Mouse (Mus musculus): ENCODE data around the gene Cltb. TPM values are rescaled to one million over a fixed set of nuclear protein-coding genes. Genes with fewer than 3 reads are reported as not detected.

Gene Cltb
- 36.3 TPM in 2 replicates for polyA plus RNA-seq (2014; fragmentation: Nextera tagmentation; extraction: Ambion mirVana)

GRCm38 (mm10) chr13:54610972-54611754 lies at the start of gene Cltb:
Gene Cltb, minus strand, starts transcription at chr13:54611344.
- WGBS, result under 1% methylated on average over 63 of the region's 66 CpGs
- Histone ChIP-seq H3K36me3 (ENCODE audit: control insufficient read depth, insufficient read depth, low read length) (0 out of 2 replicates have a peak, but pooled peaks cover 5% of the 10 kb centered on the region), H3K27me3 (ENCODE audit: control insufficient read depth, insufficient read depth, low read length) (no peaks in the 10 kb centered on the region), H3K27ac (ENCODE audit: low read depth, low read length) (peak within 1 kb of the TSS; percentile 15; the same call in 1 of the 2 replicates), H3K9ac (ENCODE audit: low read depth, low read length) (peak within 1 kb of the TSS; percentile 76), H3K9me3 (ENCODE audit: control insufficient read depth, low read length) (no peaks in the 10 kb centered on the region), H3K4me2 (replicated peaks; ENCODE audit: low read depth, low read length) (peak within 1 kb of the TSS; percentile 89), H3K4me1 (ENCODE audit: control insufficient read depth, insufficient read depth, low read length) (peaks cover 13% of the 10 kb centered on the region; the same call in 1 of the 2 replicates), H3K4me3 (ENCODE audit: low read length) (peak within 1 kb of the TSS; percentile 60)
- ATAC-seq (ENCODE audit: low FRiP score, low TSS enrichment), result peak; percentile 65

GRCm38 (mm10) chr13:54660877-54661276 lies 49.7 kb upstream of the Cltb start:
- Histone ChIP-seq H3K27ac (ENCODE audit: low read depth, low read length) (no peak overlapping the region), H3K4me2 (replicated peaks; ENCODE audit: low read depth, low read length) (no peak overlapping the region), H3K36me3 (ENCODE audit: control insufficient read depth, insufficient read depth, low read length) (peaks cover 71% of the 10 kb centered on the region), H3K9me3 (ENCODE audit: control insufficient read depth, low read length) (no peaks in the 10 kb centered on the region), H3K27me3 (ENCODE audit: control insufficient read depth, insufficient read depth, low read length) (no peaks in the 10 kb centered on the region), H3K4me1 (ENCODE audit: control insufficient read depth, insufficient read depth, low read length) (peaks cover 14% of the 10 kb centered on the region; the same call in 1 of the 2 replicates), H3K9ac (ENCODE audit: low read depth, low read length) (no peak overlapping the region), H3K4me3 (ENCODE audit: low read length) (no peak overlapping the region)
- ATAC-seq (ENCODE audit: low FRiP score, low TSS enrichment), result no peak
- WGBS, result 71% methylated on average over 5 of the region's 5 CpGs

GRCm38 (mm10) chr13:54650461-54650860 lies 39.3 kb upstream of the Cltb start:
- Histone ChIP-seq H3K4me3 (ENCODE audit: low read length) (no peak overlapping the region), H3K27me3 (ENCODE audit: control insufficient read depth, insufficient read depth, low read length) (no peaks in the 10 kb centered on the region), H3K9ac (ENCODE audit: low read depth, low read length) (no peak overlapping the region), H3K36me3 (ENCODE audit: control insufficient read depth, insufficient read depth, low read length) (peaks cover 99% of the 10 kb centered on the region), H3K4me2 (replicated peaks; ENCODE audit: low read depth, low read length) (no peak overlapping the region), H3K4me1 (ENCODE audit: control insufficient read depth, insufficient read depth, low read length) (no peaks in the 10 kb centered on the region), H3K27ac (ENCODE audit: low read depth, low read length) (no peak overlapping the region), H3K9me3 (ENCODE audit: control insufficient read depth, low read length) (no peaks in the 10 kb centered on the region)
- WGBS, result 95% methylated on average over 3 of the region's 3 CpGs
- no peak for ATAC-seq (ENCODE audit: low FRiP score, low TSS enrichment)

- 96% methylated on average over 3 of the region's 3 CpGs for WGBS
- H3K36me3 ChIP-seq (ENCODE audit: control insufficient read depth, insufficient read depth, low read length), result peaks cover 36% of the 10 kb centered on the region
- no peaks in the 10 kb centered on the region for H3K4me1 ChIP-seq (ENCODE audit: control insufficient read depth, insufficient read depth, low read length)
- no peak overlapping the region for H3K4me3 ChIP-seq (ENCODE audit: low read length)
- H3K9me3 ChIP-seq (ENCODE audit: control insufficient read depth, low read length), result no peaks in the 10 kb centered on the region
- H3K4me2 ChIP-seq (replicated peaks; ENCODE audit: low read depth, low read length), result no peak overlapping the region
- H3K9ac ChIP-seq (ENCODE audit: low read depth, low read length), result no peak overlapping the region
- no peak for ATAC-seq (ENCODE audit: low FRiP score, low TSS enrichment)
- H3K27ac ChIP-seq (ENCODE audit: low read depth, low read length), result no peak overlapping the region
- no peaks in the 10 kb centered on the region for H3K27me3 ChIP-seq (ENCODE audit: control insufficient read depth, insufficient read depth, low read length)
These were observed 23.9 kb upstream of the Cltb start for GRCm38 (mm10) chr13:54635011-54635410.

- no peaks in the 10 kb centered on the region for H3K9me3 ChIP-seq (ENCODE audit: control insufficient read depth, low read length)
These were observed 21.7 kb upstream of the Cltb start for GRCm38 (mm10) chr13:54632731-54633277.

GRCm38 (mm10) chr13:54629128-54629527 lies 18.0 kb upstream of the Cltb start:
- WGBS, result 80% methylated on average over 4 of the region's 4 CpGs
- Histone ChIP-seq H3K9ac (ENCODE audit: low read depth, low read length) (no peak overlapping the region), H3K27ac (ENCODE audit: low read depth, low read length) (no peak overlapping the region), H3K4me1 (ENCODE audit: control insufficient read depth, insufficient read depth, low read length) (no peaks in the 10 kb centered on the region), H3K4me2 (replicated peaks; ENCODE audit: low read depth, low read length) (no peak overlapping the region), H3K4me3 (ENCODE audit: low read length) (no peak overlapping the region), H3K27me3 (ENCODE audit: control insufficient read depth, insufficient read depth, low read length) (no peaks in the 10 kb centered on the region), H3K36me3 (ENCODE audit: control insufficient read depth, insufficient read depth, low read length) (peaks cover 9% of the 10 kb centered on the region; the same call in 1 of the 2 replicates), H3K9me3 (ENCODE audit: control insufficient read depth, low read length) (no peaks in the 10 kb centered on the region)
- no peak for ATAC-seq (ENCODE audit: low FRiP score, low TSS enrichment)

More at GRCm38 (mm10) chr13:54632731-54633277, 21.7 kb upstream of the Cltb start:
- Histone ChIP-seq H3K9ac (ENCODE audit: low read depth, low read length) (no peak overlapping the region), H3K4me2 (replicated peaks; ENCODE audit: low read depth, low read length) (no peak overlapping the region), H3K27me3 (ENCODE audit: control insufficient read depth, insufficient read depth, low read length) (no peaks in the 10 kb centered on the region), H3K36me3 (ENCODE audit: control insufficient read depth, insufficient read depth, low read length) (peaks cover 20% of the 10 kb centered on the region; the same call in 1 of the 2 replicates), H3K27ac (ENCODE audit: low read depth, low read length) (no peak overlapping the region), H3K4me3 (ENCODE audit: low read length) (no peak overlapping the region), H3K4me1 (ENCODE audit: control insufficient read depth, insufficient read depth, low read length) (no peaks in the 10 kb centered on the region)
- WGBS, result 73% methylated on average over 3 of the region's 3 CpGs
- ATAC-seq (ENCODE audit: low FRiP score, low TSS enrichment), result no peak

GRCm38 (mm10) chr13:54621960-54622521 lies 10.9 kb upstream of the Cltb start:
- peak; percentile 55 for ATAC-seq (ENCODE audit: low FRiP score, low TSS enrichment)
- H3K4me3 ChIP-seq (ENCODE audit: low read length), result peak overlapping the region; percentile 96
- no peaks in the 10 kb centered on the region for H3K36me3 ChIP-seq (ENCODE audit: control insufficient read depth, insufficient read depth, low read length)
- H3K27ac ChIP-seq (ENCODE audit: low read depth, low read length), result peak overlapping the region; percentile 87
- peak overlapping the region; percentile 95 for H3K9ac ChIP-seq (ENCODE audit: low read depth, low read length)
- 0 out of 2 replicates have a peak, but pooled peaks cover 12% of the 10 kb centered on the region for H3K4me1 ChIP-seq (ENCODE audit: control insufficient read depth, insufficient read depth, low read length)
- WGBS, result 1% methylated on average over 23 of the region's 27 CpGs
- H3K9me3 ChIP-seq (ENCODE audit: control insufficient read depth, low read length), result no peaks in the 10 kb centered on the region
- peak overlapping the region; percentile 78 for H3K4me2 ChIP-seq (replicated peaks; ENCODE audit: low read depth, low read length)
- no peaks in the 10 kb centered on the region for H3K27me3 ChIP-seq (ENCODE audit: control insufficient read depth, insufficient read depth, low read length)

GRCm38 (mm10) chr13:54621155-54621932 lies 10.2 kb upstream of the Cltb start, which contains the start of gene Faf2:
Gene Faf2, plus strand, starts transcription at chr13:54621784.
- Histone ChIP-seq H3K4me3 (ENCODE audit: low read length) (peak within 1 kb of the TSS; percentile 96), H3K4me1 (ENCODE audit: control insufficient read depth, insufficient read depth, low read length) (0 out of 2 replicates have a peak, but pooled peaks cover 12% of the 10 kb centered on the region), H3K27ac (ENCODE audit: low read depth, low read length) (peak within 1 kb of the TSS; percentile 87), H3K9ac (ENCODE audit: low read depth, low read length) (peak within 1 kb of the TSS; percentile 95), H3K36me3 (ENCODE audit: control insufficient read depth, insufficient read depth, low read length) (no peaks in the 10 kb centered on the region), H3K4me2 (replicated peaks; ENCODE audit: low read depth, low read length) (peak within 1 kb of the TSS; percentile 78), H3K27me3 (ENCODE audit: control insufficient read depth, insufficient read depth, low read length) (no peaks in the 10 kb centered on the region), H3K9me3 (ENCODE audit: control insufficient read depth, low read length) (no peaks in the 10 kb centered on the region)
- 12% methylated on average over 44 of the region's 44 CpGs for WGBS
- ATAC-seq (ENCODE audit: low FRiP score, low TSS enrichment), result peak; percentile 98

Data from kidney, embryonic 14.5 days (tissue).